Mouse (Mus musculus) cerebellum, adult 18-20 months (tissue): ENCODE measurements around the gene Tmem160.

Experiments used
- DNase-seq, 2 experiments: peaks; one replicate each; pipeline ENCODE4 v3.0.0; 2021

Gene Tmem160

GRCm38 (mm10) chr7:16493361-16493760 lies 40.8 kb downstream of the Tmem160 start:
- peak; percentile 48 to 59 for DNase-seq

DNA sequence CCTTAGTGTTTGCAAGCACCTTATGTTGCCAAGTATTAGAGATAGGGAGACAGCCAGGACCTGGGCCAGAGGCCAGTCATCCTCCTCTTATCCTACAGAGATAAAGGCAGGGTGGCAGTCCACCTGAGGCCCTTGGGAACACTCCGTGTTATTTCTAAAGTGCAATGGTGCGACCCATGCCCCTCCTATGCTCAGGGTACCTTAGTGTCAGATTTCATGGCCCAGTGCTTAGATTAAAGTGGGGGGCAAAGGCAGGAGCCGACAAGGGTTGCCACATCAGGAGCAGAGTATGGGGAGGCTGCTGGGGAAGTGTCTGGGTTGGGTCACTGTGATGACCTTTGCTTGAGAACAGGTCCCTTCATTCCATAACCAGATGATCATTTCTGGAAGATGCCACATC lies 43.7 kb downstream of the Tmem160 start:
- DNase-seq: no peak

GRCm38 (mm10) chr7:16499671-16500104 lies 47.1 kb downstream of the Tmem160 start:
- DNase-seq: peak; percentile 16 to 28

- DNase-seq: no peak
Observed at GRCm38 (mm10) chr7:16501571-16501970, 49.0 kb downstream of the Tmem160 start.

DNA sequence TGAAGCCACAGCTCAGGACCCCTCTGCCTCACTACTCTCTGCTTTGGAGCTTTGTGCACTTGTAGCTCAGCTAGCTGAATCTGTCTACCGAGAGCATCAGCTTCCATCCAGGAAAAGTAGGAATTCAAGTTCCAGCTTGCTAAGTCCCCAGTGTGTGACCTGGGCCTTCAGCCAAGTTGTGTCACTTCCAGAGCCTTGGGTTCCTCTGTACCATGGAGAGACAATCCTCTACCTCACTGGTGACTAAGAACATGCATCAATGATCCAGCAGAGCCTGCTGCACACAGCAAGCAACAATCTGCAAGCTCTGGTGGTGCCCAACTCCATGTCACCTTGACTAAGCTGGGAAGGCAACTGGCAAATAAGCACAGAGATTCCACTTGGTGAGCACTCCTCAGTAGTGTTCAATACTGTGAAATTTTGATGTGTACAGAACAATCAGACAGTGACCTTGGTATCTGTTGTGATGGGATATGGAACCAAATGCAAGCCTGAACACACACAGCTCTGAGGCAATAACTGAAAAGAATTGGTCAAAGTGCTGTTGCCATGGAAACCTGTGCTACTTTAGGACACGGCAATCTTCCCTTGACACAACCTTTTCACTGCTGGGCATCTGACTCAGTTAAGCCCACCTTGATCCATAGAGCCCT lies 52.1 kb downstream of the Tmem160 start:
- DNase-seq: peak in 1 of 2 experiments; percentile 29
